ENCODE assay signal across 1 mouse cellular context in the genomic region with DNA sequence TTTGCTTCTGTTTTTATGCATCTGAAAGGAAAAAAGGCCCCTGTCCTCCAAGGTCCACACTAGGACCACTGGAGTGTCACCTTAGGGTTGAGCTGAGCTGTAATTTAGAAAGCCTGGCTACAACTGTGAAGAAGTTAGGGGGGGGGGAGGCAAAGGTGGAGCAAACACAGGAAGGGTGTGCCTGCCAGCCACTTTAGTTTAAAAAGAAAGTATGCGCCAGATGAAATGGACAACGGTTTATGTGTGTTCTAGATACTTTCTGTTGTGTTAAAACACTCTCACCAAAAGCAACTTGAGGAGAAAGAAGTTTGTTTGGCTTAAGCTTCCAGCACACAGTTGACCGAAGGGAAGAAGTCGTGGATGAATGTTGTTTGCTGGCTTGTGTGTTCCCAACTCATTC.
TF ChIP-seq lines count a peak whose summit lies in the region.

No protein-coding gene starts in this region.

TF ChIP-seq in CH12.LX, 34 proteins besides CTCF, POLR2A, EP300 and RAD21 (continued from another document):
- TF ChIP-seq ZNF384 (IDR thresholded peaks at IDR 0.05; ENCODE audit: low read depth, low read length) = no peak
- TF ChIP-seq GABPA (IDR thresholded peaks at IDR 0.05; ENCODE audit: insufficient replicate concordance, low read depth, low read length) = no peak
- no peak for TF ChIP-seq NELFE (IDR thresholded peaks at IDR 0.05; ENCODE audit: low read depth, low read length)
TF ChIP-seq in CH12.LX: peak in this region for 0.
